Mouse (Mus musculus) spleen, embryonic (tissue): ENCODE results near the gene Rapgefl1.

Experiments
- CTCF ChIA-PET: fragments of 350-600 bp; sonication (Branson Sonifier 250); formaldehyde crosslinking; loops from one replicate; lab custom pipeline; 2022; lab: Charles Lee

Rapgefl1 gene

DNA sequence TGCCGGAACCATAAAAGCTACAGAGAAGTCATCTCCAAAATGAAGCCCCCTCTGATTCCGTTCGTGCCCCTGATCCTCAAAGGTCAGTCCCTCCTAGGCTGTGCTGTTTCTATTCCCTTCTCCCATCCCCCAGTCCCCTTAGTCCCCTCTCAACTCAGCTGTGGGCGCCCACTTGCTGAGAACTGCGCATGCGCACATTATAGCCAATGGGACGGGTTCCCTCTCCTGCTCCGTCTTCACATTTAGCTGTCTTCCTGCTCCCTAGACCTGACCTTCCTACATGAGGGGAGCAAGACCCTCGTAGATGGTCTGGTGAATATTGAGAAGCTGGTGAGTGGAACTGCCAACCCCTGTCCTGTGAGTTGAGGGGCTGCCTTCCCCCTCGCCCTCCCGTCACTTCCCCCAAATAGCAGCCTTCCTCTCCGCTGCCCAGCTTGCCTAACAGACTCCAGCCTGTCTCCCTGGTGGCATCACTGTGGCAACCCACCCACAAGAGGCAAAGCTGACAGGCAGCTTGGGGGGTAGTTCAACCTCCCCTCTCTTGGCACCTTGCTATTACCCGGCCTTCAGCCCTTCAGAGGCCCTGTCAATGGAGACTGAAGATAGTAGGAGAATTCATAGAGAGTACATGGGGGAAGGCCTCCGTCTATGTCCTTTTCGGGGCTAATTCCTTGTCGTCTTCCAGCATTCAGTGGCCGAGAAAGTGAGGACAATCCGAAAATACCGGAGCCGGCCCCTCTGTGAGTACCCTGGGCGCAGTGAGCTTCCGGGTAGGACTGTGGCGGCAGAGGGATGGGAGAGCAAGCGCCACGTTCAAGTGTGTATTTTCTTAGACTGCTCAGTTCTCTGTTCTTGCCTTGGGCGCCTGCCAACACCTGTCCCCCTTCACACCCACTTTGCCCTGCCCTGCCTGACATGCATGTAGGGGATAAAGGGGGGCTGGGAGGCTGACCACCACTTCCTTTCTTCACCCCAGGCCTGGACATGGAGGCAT lies 13.8 kb downstream of the Rapgefl1 start:
- CTCF ChIA-PET, result interaction anchor here (0.6 to 0.8 kb wide), 2 partner anchors 48 to 1704 kb away, joined by 3 to 6 read pairs; no protein-coding TSS in a partner anchor

DNA sequence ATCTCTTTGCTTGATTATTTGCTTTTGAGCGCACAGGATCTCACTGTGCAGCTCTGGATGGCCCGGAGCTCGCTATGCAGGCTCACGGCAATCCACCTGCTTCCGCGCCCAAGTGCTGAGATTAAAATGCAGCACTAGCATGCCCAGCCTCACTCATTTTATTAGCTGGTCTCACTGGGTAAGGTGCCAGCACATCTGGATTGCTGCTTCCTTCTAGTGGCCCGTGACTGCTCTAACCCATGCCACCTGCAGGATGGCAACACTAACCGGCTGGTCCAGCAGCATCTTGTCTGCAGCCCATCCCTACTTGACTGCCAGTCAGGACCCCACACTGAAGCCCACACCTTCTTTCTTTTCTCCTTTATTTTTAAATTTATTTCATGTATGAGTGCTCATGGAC lies 17.5 kb downstream of the Rapgefl1 start:
- CTCF ChIA-PET, result no interaction called here

DNA sequence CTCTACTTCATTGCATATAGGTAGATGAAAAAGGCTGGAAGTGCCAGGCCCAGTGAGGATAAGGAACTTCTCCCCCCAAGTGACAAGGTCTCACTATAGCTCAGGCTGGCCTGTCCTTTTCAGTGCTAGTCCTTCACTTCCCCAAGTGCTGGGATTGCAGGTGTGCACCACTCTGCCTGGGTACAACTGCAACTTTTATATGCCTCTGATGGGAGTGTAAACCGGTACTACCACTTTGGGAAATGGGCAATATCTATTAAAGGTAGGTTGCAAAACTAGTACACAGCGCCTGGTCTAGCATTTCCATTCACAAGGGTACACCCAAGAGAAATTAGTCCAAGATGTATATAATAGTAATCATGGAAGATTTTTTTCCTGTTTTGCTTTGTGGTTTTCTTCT lies 18.1 kb downstream of the Rapgefl1 start:
- CTCF ChIA-PET, result no interaction called here

DNA sequence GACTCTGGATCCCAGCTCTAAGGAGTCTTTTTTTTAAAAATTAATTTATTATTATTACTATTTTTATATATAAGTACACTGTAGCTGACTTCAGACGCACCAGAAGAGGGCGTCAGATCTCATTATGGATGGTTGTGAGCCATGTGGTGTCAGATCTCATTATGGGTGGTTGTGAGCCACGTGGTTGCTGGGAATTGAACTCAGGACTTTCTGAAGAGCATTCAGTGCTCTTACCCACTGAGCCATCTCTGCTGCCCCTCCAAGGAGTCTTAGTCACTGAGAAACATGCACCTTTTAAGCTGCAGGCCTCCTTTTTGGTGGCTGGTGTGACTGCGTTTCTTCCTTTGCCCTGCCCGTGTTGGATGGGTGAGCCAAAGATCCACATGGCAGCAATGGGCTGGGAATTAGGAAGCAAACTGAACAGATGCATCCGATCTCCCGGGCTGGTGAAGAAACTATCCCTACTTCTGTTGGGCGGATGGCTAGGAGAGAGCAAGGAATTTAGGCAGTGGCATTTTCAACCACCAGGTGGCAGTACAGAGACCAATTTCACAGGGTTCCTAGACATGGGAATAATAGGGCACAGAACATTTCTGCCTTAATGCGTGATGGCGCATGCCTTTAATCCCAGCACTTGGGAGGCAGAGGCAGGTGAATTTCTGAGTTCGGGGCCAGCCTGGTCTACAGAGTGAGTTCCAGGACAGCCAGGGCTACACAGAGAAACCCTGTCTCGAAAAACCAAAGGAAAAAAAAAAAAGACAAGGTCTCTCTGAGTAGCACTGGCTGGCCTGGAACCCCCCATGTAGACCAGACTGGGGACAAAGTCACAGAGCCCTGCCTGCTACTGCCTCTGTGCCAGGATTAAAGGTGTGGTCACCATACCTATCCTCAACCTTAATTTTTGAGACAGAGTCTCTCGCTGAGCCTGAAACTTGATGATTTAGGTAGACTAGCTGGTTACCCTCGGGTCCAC lies 22.5 kb downstream of the Rapgefl1 start:
- CTCF ChIA-PET, result interaction anchor here (0.6 to 0.7 kb wide), 2 partner anchors 21 to 184 kb away, joined by 3 read pairs; no protein-coding TSS in a partner anchor

DNA sequence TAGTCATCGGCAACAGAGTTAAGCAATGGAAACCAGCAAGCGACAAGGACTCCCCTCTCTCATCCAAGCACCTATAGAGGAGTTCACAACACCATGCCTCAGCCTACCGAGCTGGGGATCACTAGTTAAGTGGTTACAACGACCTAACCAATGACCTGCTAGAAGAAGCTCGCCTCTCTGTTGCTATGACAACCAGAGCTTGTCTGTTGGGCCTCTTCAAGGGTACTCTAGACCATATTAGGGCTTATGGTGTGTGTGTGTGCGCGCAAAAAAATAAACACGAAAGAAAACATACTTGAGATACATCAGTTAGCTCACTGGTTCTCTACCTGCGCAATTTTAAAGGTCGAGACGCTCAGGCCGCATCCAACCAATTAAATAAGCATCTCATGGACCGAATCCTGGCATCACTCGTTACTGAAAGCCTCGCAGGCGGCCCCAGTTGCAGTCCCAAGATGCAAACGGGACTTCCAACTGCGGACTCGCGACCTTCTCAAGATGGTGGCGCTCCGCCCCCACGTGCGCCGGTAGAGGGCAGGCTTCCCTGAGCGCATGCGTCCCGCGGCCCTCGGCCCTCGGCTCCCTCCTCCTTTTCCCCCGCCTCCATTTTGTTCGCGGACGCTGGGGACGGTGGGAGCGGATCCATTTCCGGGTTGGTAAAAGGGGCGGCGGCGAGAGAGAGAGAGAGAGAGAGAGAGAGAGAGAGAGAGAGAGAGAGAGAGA lies 26.6 kb downstream of the Rapgefl1 start, which contains the start of gene Wipf2:
Gene Wipf2 (plus strand): TSS at position 611 of the 723 bp plus-strand sequence.
- CTCF ChIA-PET, result interaction anchor here (0.6 to 1.0 kb wide), 2 partner anchors 46 to 121 kb away, joined by 4 to 5 read pairs; no protein-coding TSS in a partner anchor

DNA sequence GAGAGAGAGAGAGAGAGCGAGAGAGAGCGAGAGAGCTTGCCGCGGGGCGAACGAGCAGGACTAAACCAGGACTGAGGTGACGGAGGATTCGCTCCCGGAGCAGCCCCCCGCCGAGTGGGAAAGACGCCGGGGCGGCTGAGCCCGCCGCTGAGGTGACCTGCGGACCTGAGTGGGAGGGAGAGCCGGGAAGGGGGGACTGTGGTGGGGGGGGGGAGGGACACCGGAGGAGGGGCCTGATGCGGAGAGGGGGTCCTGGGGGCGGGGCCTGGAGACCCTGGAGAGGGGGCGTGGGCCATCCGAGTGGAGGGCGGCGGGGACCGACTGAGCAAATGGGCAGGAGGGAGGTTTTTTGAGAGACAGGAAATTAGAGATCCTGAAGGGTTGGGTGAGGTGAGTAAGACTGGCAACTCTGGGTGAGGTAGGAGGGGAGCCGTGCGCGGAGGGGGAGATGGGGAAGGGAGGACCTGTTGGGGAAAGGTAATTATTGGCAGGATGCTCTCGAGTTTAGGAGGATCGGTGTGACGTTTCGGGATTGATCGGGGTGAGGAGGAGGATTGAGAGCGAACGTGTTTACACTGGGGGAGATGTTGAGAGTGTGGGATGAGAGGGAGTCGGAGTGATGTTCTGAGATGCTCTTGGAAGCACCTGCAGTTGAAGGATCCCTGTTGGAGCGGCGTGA lies 27.3 kb downstream of the Rapgefl1 start:
- CTCF ChIA-PET, result no interaction called here

DNA sequence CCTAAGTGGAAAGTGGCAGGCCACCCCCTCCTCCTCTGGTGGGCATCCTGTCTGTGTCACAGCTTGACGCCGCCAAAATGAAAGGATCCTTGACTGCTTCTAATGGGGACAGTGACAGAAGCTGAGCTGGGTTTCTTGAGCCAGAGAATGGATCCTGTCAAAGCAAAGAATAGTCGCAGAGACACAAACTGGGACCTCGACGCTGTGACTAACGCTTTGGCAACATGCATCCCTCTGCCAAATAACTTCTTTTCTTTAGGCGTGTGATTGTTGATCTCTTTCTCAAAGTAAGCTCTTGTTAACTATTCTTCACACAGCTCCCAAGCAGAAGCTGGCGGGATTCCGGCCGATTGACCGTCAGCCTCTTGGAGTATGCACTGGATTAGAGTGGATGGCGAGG lies 30.7 kb downstream of the Rapgefl1 start:
- CTCF ChIA-PET, result no interaction called here

DNA sequence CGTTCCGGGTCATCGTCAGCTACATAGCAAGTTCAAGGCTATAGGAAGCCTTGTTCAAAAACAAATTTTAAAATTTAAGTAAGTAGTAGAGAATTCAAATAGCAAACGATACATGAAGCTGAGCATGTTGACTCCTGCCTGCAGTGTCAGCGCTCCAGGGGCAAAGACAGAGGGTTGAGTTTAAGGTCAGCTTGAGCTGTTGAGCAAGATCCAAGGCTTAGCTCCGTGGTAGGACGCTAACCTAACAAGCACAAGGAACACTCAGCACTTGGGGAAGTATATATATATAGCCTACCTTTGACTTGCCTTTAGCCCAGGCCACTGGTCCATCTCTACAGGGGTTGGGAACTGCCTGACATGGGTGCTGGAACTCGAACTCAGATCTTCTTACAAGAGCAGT lies 33.3 kb downstream of the Rapgefl1 start:
- CTCF ChIA-PET, result no interaction called here

DNA sequence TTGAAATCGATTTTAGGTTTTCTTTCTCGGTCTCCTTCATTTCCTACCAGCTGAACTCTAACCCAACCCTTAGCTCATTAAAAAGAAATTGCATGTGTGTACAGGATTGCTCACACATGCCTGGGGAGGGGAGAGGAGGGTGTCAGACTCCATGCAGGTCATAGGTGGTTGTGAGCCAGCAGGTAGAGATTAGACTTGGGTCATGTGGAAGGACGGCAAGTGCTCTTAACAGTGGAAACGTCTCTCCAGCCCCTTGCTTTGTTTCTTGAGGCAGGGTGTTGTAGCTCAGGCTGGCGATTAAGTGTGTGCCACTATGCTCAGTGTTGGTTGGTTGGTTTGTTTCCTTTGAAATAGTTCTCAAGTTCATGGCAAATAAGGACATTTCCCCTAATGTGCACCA lies 34.2 kb downstream of the Rapgefl1 start:
- CTCF ChIA-PET, result no interaction called here

DNA sequence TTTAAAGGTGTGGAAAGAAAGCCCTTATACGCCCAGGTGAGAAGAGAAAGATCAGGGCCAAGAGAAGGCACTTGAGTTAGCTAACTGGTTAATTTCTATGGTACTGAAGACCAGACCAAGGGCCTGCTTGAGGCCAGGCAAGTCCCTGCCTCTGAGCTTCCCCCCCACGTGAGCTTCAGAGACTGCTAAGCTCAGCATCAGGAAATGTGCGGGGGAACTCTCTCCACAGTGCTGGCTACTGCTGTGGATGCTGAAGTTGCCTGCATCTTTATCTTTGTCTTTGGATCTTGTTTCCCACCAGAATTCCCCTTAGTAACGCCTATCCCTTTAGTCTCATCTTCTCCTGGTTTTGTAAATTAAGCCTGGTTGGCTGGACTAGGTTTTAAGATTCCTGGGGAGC lies 34.8 kb downstream of the Rapgefl1 start:
- CTCF ChIA-PET, result no interaction called here

DNA sequence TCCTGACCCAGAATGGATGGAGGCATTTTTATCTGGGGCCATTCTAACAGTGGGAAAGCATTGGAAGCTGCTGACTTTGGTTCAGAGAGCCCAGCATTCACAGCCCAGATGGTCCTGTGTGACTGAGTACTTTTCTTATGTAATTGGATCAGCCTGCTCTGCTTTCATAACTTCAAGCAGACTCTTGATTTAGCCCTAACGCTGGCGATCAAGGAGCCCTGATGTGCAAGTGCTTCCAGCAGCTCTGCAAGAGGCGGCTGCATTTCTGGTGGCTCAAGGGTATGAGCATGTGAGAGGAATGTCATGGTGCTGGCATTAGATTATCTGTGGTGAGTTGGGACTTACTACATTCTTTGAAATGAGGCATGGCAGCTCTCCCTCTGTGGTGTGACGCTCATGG lies 35.5 kb downstream of the Rapgefl1 start:
- CTCF ChIA-PET, result interaction anchor here (0.7 kb wide), 1 partner anchor 249 kb away, joined by 7 read pairs; no protein-coding TSS in a partner anchor

DNA sequence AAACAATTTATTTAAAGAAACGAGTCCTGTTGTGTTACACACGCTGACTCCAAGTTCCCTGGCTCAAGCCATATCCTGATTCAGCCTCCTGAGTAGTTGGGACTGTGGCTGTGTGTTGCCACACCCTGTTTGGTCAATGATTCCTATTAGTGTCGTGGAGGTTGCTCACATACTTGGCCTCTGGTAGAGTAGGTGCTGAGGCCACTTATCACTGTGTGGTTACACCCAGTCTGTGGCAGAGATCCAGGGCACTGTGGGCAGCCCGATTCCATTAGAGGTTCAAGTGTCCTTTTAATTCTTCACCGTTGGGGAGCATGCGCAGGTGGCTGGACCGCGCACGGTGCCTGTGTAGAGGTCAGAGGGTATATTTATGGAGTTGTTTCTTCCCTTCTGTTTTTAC lies 37.3 kb downstream of the Rapgefl1 start:
- CTCF ChIA-PET, result no interaction called here

DNA sequence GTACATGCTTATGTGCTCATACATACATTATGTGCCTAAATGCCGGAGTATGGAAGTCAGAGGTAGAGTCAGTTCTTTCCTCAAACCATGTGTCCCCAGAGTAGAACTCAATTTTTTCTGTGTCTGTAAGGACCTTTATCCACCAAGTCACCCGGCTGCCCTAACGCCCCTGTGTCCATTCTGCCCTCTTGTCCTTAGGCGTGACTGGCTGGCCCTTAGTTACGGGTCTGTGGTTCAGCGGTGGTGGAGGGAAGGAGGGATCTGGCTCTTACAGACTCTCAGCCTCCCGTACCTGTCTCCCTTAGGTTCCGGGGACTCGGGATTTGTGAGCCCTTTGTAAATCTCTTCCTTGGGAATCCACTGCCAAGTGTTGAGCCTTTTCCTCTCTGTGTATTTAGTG lies 40.4 kb downstream of the Rapgefl1 start:
- CTCF ChIA-PET, result no interaction called here

DNA sequence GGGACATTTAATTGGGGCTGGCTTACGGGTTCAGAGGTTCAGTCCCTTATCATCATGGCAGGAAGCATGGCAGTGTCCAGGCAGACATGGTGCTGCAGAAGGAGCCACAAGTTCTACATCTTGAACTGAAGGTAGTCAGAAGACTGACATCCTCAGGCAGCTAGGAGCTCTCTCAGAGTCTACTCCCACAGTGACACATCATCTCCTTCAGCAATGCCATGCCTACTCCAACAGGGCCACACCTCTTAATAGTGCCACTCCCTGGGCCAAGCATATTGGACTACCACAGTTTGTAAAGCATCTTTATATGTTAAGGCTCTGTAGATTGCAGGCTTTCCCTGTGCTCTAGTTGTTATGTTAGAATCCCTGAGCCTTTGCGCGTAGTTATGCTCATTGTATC lies 51.1 kb downstream of the Rapgefl1 start:
- CTCF ChIA-PET, result no interaction called here

DNA sequence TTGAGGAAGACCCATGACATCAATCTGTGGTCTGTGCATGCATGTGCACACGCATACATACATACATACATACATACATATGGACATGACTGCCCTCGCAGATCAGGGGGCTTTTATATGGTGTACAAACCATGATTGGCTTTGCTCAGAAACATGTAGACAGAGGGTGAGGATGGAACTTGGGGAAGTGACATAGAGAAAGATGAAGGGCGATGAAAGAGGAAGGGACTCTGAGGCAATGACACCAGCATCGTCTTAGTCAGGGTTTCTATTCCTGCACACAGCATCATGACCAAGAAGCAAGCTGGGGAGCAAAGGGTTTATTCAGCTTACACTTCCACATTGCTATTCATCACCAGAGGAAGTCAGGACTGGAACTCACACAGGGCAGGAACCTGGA lies 52.5 kb downstream of the Rapgefl1 start:
- CTCF ChIA-PET, result no interaction called here

DNA sequence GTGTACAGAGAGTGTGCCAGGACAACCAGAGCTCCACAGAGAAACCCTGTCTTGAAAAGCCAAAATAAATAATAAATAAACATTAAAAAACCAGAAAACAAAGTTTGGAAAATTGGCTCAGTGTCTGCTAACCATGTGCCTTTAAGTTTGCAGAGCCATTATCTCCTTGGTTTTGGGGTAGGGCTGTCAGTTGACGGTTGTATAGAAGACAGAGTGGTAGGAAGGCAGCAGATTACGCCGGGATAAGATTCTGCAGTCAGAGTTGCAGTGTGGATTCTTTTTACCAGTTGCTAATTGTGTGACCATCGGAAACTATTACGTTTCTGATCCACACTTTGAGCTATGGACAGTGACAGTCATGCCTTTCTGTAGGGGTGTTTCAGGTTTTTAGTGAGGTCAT lies 53.4 kb downstream of the Rapgefl1 start:
- CTCF ChIA-PET, result interaction anchor here (0.7 kb wide), 1 partner anchor 63 kb away, joined by 3 read pairs; no protein-coding TSS in a partner anchor

DNA sequence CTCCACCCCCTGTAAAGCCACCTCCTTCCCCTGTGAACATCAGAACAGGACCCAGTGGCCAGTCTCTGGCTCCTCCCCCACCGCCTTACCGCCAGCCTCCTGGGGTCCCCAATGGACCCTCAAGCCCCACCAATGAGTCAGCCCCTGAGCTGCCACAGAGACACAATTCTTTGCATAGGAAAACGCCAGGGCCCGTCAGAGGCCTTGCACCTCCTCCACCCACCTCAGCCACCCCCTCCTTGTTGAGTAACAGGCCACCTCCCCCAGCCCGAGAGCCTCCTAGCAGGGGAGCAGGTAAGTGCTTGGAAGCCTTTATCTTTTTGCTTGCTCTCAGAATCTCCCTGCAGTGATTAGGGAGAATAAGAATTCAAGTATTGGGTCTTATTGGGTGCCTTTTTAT lies 55.8 kb downstream of the Rapgefl1 start:
- CTCF ChIA-PET, result interaction anchor here (0.6 kb wide), 1 partner anchor 1223 kb away, joined by 13 read pairs; no protein-coding TSS in a partner anchor

DNA sequence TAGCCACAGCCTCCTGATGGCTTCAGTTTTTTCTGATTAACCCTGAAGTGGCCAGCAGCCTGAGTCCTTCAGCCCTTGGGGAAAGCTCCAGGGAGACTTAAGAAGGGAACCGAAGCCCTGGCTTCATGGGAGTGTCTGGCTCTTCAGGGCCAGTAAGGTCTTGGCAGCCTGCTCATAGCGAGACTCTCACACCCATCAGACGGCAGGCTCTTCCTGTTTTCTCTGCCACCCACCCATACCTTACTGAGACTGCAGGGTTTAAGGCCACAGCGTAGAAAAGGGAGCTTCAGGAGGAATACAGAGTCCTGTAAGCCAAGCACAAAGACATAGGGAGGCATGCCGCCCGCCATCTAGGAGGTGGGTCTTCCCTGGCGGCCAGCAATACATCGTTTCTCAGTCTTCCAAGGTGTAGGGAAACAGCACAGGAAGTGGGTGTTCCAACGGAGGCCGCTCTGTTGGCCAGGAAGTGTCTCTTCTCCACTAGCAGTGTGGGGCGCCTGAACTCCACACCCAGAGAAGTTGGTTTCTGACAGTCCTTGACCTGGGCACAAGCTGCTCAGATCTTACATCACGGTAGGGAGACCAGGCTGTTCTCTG lies 64.0 kb downstream of the Rapgefl1 start:
- CTCF ChIA-PET, result no interaction called here

DNA sequence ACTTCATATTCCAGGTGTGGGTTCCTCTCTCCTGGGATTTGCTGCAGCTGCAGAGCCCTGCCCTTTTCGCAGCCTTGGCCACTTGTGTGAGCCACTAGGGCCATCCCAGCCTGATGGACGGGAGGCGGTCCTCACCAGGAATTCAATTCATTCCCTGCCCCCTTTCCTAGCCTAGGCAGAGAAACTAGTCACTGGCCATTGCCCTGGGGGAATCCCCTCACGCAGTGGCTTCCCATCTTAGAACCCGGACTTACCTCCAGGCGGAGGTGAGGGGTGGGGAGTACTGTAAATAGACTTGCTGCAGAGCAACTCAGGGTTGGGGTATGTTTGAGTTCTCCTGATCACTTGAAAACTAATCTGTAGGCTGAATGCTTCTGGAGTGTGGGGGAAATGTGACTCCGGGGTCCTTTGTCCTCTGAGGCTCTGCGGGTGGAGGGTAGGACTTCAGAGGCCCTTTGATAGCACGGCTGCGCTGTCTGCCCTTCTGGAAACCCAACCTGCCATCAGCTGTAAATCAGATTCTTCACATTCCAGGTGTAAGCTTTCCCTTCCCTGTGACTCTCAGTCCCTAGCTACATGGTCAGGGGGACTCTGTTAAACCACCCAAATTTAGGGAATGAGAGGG lies 66.1 kb downstream of the Rapgefl1 start:
- CTCF ChIA-PET, result no interaction called here
